Mouse (Mus musculus): ENCODE data around the gene Fxyd3. TPM values are rescaled to one million over a fixed set of nuclear protein-coding genes. Genes with fewer than 3 reads are reported as not detected.
A peak's percentile ranks its signal among the peaks of the same experiment; 100 is the strongest.

The Fxyd3 gene
- total and polyA plus RNA-seq, 3 experiments: not detected

DNA sequence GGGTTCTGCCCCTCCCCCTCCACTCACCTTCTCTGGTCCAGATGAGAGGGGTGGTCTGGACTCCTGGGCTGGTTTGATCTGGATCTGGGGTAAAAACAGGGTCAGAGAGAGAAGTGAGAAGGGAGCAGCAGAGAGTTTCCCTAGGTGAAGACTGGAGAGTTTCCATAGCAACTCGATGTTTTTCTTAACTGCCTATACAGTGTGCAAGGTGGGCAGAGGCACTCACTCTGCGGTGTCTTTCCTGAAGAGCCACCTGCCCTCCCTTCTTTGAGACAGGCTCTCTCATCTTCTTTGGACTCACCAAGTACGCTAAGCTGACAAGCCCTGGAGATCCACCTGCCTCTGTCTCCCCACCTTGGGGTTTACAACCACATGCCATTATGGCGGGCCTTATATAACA, 37.5 kb downstream of the Fxyd3 start:
- Histone ChIP-seq H3K27ac (ENCODE audit: control insufficient read depth, low read depth, low read length) (no peak overlapping the region), H3K36me3 (ENCODE audit: control insufficient read depth in 1 of 2, insufficient read depth in 2 of 2, low read length in 2 of 2) (peaks cover 0 to 24% of the 10 kb centered on the region in 2 experiments; a peak in 2 of 4 replicates), H3K27me3 (ENCODE audit: control insufficient read depth in 1 of 2, insufficient read depth in 2 of 2, low read length in 2 of 2) (no peaks in the 10 kb centered on the region), H3K4me3 (ENCODE audit: control insufficient read depth in 1 of 2, insufficient read depth in 1 of 2, low read depth in 2 of 2, low read length in 2 of 2) (no peak overlapping the region), H3K4me1 (ENCODE audit: control insufficient read depth in 1 of 2, insufficient read depth in 2 of 2, low read length in 2 of 2) (peaks cover 12 to 45% of the 10 kb centered on the region in 2 experiments), H3K9ac (ENCODE audit: control insufficient read depth, low read depth, low read length, poor library complexity, severe bottlenecking) (no peak overlapping the region), H3K9me3 (replicated peaks; ENCODE audit: insufficient read depth, low read length) (no peaks in the 10 kb centered on the region), H3K79me2 (ENCODE audit: control insufficient read depth, insufficient read depth, low read length, poor library complexity) (no peaks in the 10 kb centered on the region; the same call in 1 of the 2 replicates)
- no peak for TF ChIP-seq MXI1 (IDR thresholded peaks at IDR 0.05; ENCODE audit: low read depth, low read length)
- TF ChIP-seq ZC3H11A (IDR thresholded peaks at IDR 0.05; ENCODE audit: low read depth, low read length): no peak
- no peak for TF ChIP-seq E2F4 (IDR thresholded peaks at IDR 0.05; ENCODE audit: borderline replicate concordance, low read depth, low read length)
- TF ChIP-seq RCOR1 (IDR thresholded peaks at IDR 0.05; ENCODE audit: low read depth, low read length): no peak
- TF ChIP-seq ETS1 (IDR thresholded peaks at IDR 0.05; ENCODE audit: low read depth, low read length): no peak
- TF ChIP-seq CHD2 (IDR thresholded peaks at IDR 0.05; ENCODE audit: low read length): no peak
- no peak for TF ChIP-seq POLR2A (IDR thresholded peaks at IDR 0.05; ENCODE audit: control insufficient read depth in 1 of 2, insufficient read depth in 1 of 2, low read depth in 1 of 2, low read length in 2 of 2, poor library complexity in 1 of 2)
- TF ChIP-seq CHD1 (IDR thresholded peaks at IDR 0.05; ENCODE audit: low read depth, low read length): no peak
- TF ChIP-seq MEF2A (IDR thresholded peaks at IDR 0.05; ENCODE audit: extremely low read depth, insufficient replicate concordance, low read depth, low read length, poor library complexity, severe bottlenecking): no peak
- TF ChIP-seq BHLHE40 (IDR thresholded peaks at IDR 0.05; ENCODE audit: borderline replicate concordance, low read depth, low read length): no peak
- no peak for TF ChIP-seq TCF12 (IDR thresholded peaks at IDR 0.05; ENCODE audit: low read depth, low read length)
- TF ChIP-seq NELFE (IDR thresholded peaks at IDR 0.05; ENCODE audit: low read depth, low read length): no peak
- TF ChIP-seq RAD21 (IDR thresholded peaks at IDR 0.05; ENCODE audit: low read depth, low read length): no peak
- TF ChIP-seq MYC (IDR thresholded peaks at IDR 0.05; ENCODE audit: low read depth, low read length): no peak
- TF ChIP-seq JUND (IDR thresholded peaks at IDR 0.05; ENCODE audit: low read depth, low read length): no peak
- no peak for TF ChIP-seq MAZ (IDR thresholded peaks at IDR 0.05; ENCODE audit: low read depth, low read length)
- no peak for TF ChIP-seq CTCF (IDR thresholded peaks at IDR 0.05 in 2 of 3, conservative IDR thresholded peaks at IDR 0.05 in 1 of 3; ENCODE audit: control insufficient read depth in 1 of 3, insufficient read depth in 1 of 3, low read depth in 2 of 3, low read length in 3 of 3, poor library complexity in 1 of 3, severe bottlenecking in 1 of 3)
- TF ChIP-seq POLR2AphosphoS5 (IDR thresholded peaks at IDR 0.05; ENCODE audit: borderline replicate concordance, low read depth, low read length): no peak
- no peak for TF ChIP-seq KAT2A (conservative IDR thresholded peaks at IDR 0.05; ENCODE audit: low read depth, low read length)
- TF ChIP-seq UBTF (IDR thresholded peaks at IDR 0.05; ENCODE audit: borderline replicate concordance, insufficient read depth, low read depth, low read length): no peak
- no peak for DNase-seq (ENCODE audit: low read depth, low spot score)

GRCm38 (mm10) chr7:31037675-31038074, 38.8 kb downstream of the Fxyd3 start:
- Histone ChIP-seq H3K79me2 (ENCODE audit: control insufficient read depth, insufficient read depth, low read length, poor library complexity) (no peaks in the 10 kb centered on the region; the same call in 1 of the 2 replicates), H3K4me3 (ENCODE audit: control insufficient read depth in 1 of 2, insufficient read depth in 1 of 2, low read depth in 2 of 2, low read length in 2 of 2) (peak overlapping the region; percentile 60 to 64), H3K4me1 (ENCODE audit: control insufficient read depth in 1 of 2, insufficient read depth in 2 of 2, low read length in 2 of 2) (peaks cover 14 to 50% of the 10 kb centered on the region in 2 experiments), H3K27ac (ENCODE audit: control insufficient read depth, low read depth, low read length) (peak overlapping the region; percentile 6; the same call in 1 of the 2 replicates), H3K36me3 (ENCODE audit: control insufficient read depth in 1 of 2, insufficient read depth in 2 of 2, low read length in 2 of 2) (peaks cover 0 to 26% of the 10 kb centered on the region in 2 experiments; a peak in 2 of 4 replicates), H3K27me3 (ENCODE audit: control insufficient read depth in 1 of 2, insufficient read depth in 2 of 2, low read length in 2 of 2) (no peaks in the 10 kb centered on the region), H3K9me3 (replicated peaks; ENCODE audit: insufficient read depth, low read length) (no peaks in the 10 kb centered on the region), H3K9ac (ENCODE audit: control insufficient read depth, low read depth, low read length, poor library complexity, severe bottlenecking) (peak overlapping the region; percentile 73)
- TF ChIP-seq JUND (IDR thresholded peaks at IDR 0.05; ENCODE audit: low read depth, low read length) (peak; percentile 69; the same call in 1 of the 2 replicates), SIN3A (IDR thresholded peaks at IDR 0.05; ENCODE audit: low read length) (no peak)
- DNase-seq (ENCODE audit: low read depth, low spot score): peak; percentile 48

All from MEL (cell line).